Mouse (Mus musculus) kidney, postnatal 0 days (tissue): ENCODE results near the gene Zfp114. TPM values are rescaled to one million over a fixed set of nuclear protein-coding genes. Genes with fewer than 3 reads are reported as not detected.

Experiments used
- ATAC-seq: fragments of 200-750 bp; cut with Nextera tagmentation; replicated peaks from 2 replicates; pipeline ENCODE4 v1.8.0; 2017; ENCODE audit warnings: low read depth, moderate number of reproducible peaks, moderate TSS enrichment, moderate library complexity; ENCODE audit not compliant: low FRiP score
- DNase-seq: peaks from one replicate; pipeline ENCODE4 v3.0.0-alpha.2; 2016; ENCODE audit warnings: low spot score
- H3K27ac ChIP-seq: fragments of 300-500 bp; sonication (generic); 2 replicates; pipeline ENCODE4 v1.5.1; 2014; ENCODE audit warnings: mild to moderate bottlenecking
- H3K27me3 ChIP-seq: fragments of 300-500 bp; sonication (generic); 2 replicates; pipeline ENCODE4 v1.6.1; 2014; ENCODE audit warnings: low read length, mixed read lengths; ENCODE audit not compliant: insufficient read depth
- H3K36me3 ChIP-seq: fragments of 300-500 bp; sonication (generic); 2 replicates; pipeline ENCODE4 v1.6.1; 2014; ENCODE audit warnings: low read length, mixed read lengths; ENCODE audit not compliant: insufficient read depth
- H3K4me1 ChIP-seq: fragments of 300-500 bp; sonication (generic); replicated peaks from 2 replicates; pipeline ENCODE4 v1.6.1; 2014; ENCODE audit warnings: antibody characterized with exemption, low read length, mixed read lengths; ENCODE audit not compliant: insufficient read depth
- H3K4me2 ChIP-seq: fragments of 300-500 bp; sonication (generic); 2 replicates; pipeline ENCODE4 v1.6.1; 2014; ENCODE audit warnings: mild to moderate bottlenecking, low read length, moderate library complexity, mixed read lengths
- H3K4me3 ChIP-seq: fragments of 300-500 bp; sonication (generic); replicated peaks from 2 replicates; pipeline ENCODE4 v1.5.1; 2014; ENCODE audit warnings: low read depth, low read length
- H3K9ac ChIP-seq: fragments of 300-500 bp; sonication (generic); 2 replicates; pipeline ENCODE4 v1.6.1; 2014; ENCODE audit warnings: low read depth, low read length
- H3K9me3 ChIP-seq: fragments of 300-500 bp; sonication (generic); replicated peaks from 2 replicates; pipeline ENCODE4 v1.6.1; 2016; ENCODE audit warnings: low read length, inconsistent platforms, mixed read lengths
- CTCF ChIP-seq: IDR thresholded peaks from 2 replicates; pipeline ENCODE4 v1.5.1; 2016; ENCODE audit warnings: antibody characterized with exemption, low read depth, mild to moderate bottlenecking, moderate library complexity
- WGBS: fragments of 180-500 bp; shearing (Covaris S2); extraction: QIAGEN DNeasy Blood & Tissue Kit; methylation state at CpG from one replicate; pipeline ENCODE4 v1.1.7; 2014; 5-methylcytosine and 5-hydroxymethylcytosine counted together
- polyA plus RNA-seq: library from polyadenylated mRNA; unstranded; fragments of >200 nt; fragmentation: Nextera tagmentation; extraction: Ambion mirVana; gene quantifications from 2 replicates; pipeline ENCODE4 v1.2.1, GENCODE M21; 2015

Zfp114 gene
- polyA plus RNA-seq, 1 experiment from 2014 or later, result 2.2 TPM

DNA sequence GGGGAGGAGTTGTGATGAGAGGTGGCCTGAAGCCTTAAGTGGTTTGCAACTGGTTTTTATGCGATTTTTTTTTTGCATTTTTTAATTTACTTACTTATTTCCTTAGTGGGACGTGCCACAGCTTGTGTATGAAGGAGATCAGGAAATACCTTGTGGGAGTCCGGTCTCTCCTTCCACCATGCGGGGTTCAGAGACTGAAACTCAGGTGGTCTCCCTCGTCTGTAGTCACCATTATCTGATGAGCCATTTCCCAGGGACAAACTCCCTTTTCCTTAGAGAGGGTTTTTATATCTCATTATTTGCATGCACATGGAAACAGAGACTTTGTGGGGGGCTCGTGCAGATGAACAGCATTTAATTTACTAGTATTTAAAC, 464 bp downstream of the Zfp114 start:
- ATAC-seq, result peak; percentile 22; the same call in 1 of the 2 replicates
- Histone ChIP-seq H3K4me2 (peak overlapping the region; percentile 45), H3K4me3 (peak overlapping the region; percentile 53), H3K4me1 (no peaks in the 10 kb centered on the region), H3K27me3 (no peaks in the 10 kb centered on the region), H3K9ac (peak overlapping the region; percentile 53; the same call in 1 of the 2 replicates), H3K27ac (no peak overlapping the region), H3K36me3 (no peaks in the 10 kb centered on the region), H3K9me3 (no peaks in the 10 kb centered on the region)
- TF ChIP-seq CTCF, result no peak
- DNase-seq, result no peak
- WGBS, result 55% methylated on average over 6 of the region's 6 CpGs

DNA sequence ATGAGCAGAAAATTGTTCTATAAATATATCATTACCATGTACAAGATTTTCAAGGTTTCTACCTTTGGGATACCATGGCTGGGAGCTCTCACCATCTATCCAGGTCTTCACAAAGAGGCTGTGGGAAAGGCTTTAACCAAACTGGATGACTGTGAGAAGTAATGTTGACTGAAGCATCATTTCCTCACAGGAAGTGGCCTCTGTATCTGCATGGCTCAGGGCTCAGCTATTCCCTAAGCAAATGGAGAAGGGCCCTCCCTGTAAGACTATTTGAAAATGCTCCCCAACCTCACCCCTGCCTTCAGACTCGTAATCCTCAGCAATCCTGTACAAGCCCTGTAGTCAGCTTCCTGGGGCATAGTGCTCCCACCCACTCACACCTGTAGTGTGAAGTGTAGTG, 12.8 kb downstream of the Zfp114 start:
- no peak for ATAC-seq
- WGBS, result 69% methylated on average over 1 of the region's 1 CpGs

DNA sequence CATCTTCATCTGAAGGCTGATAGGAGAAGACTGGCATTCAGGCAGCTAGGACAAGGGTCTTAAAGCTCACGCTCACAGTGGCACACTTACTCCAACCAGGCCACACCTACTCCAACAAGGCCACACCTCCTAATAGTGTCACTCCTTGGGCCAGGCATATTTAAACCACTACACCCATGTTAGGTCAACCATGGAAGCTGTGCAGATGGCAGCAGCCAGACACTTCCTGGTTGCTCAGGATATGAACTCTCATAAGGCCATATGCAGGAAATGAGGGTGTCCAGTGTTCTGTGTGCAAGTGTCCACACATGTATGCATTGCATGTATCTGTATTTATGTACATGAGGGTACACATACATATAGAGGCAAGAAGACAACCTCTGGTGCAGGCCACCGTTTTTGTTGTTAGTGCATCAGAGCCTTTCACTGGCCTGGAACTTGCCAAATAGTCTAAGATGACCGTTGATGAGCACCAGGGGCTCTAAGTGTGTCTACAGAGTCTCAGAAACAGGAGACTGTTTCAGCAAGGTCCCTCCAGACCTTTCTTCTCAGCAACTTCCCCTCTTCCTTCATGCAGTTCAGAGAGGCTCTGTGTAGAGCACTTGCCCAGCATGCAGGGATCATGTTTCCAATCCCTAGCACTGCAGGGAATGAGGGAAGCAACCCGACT, 14.2 kb downstream of the Zfp114 start:
- 75% methylated on average over 4 of the region's 4 CpGs for WGBS
- TF ChIP-seq CTCF, result no peak

More for the DNA sequence above, 12.8 kb downstream of the Zfp114 start:
- Histone ChIP-seq H3K9me3 (no peaks in the 10 kb centered on the region), H3K4me1 (no peaks in the 10 kb centered on the region), H3K36me3 (no peaks in the 10 kb centered on the region), H3K27ac (no peak overlapping the region), H3K27me3 (no peaks in the 10 kb centered on the region), H3K4me3 (no peak overlapping the region), H3K4me2 (no peak overlapping the region), H3K9ac (no peak overlapping the region)
- no peak for DNase-seq
- no peak for TF ChIP-seq CTCF

DNA sequence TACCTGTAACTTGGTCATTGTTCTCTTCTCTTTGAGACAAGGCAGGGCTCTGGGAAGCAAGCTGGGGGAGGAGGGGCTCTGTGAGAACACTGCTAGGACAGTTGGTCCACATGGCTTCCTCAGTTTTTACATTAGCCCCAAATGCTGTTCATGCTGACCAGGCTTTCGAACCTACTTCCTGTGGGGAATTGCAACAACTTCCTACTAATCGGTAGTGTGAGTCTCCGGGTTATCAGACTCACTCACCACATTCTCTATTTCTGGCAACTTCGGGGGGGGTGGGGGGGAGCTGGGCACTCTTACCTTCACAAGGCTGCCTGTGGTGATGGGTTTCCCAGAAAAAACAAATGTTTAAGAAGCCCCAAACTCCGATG, 14.7 kb downstream of the Zfp114 start:
- no peak for ATAC-seq
- H3K4me3 ChIP-seq, result no peak overlapping the region
- no peak overlapping the region for H3K4me2 ChIP-seq
- H3K27ac ChIP-seq, result no peak overlapping the region
- no peaks in the 10 kb centered on the region for H3K27me3 ChIP-seq
- no peak overlapping the region for H3K9ac ChIP-seq
- no peak for DNase-seq
- no peak for TF ChIP-seq CTCF
- peaks cover 6% of the 10 kb centered on the region; the same call in 1 of the 2 replicates for H3K36me3 ChIP-seq
- H3K9me3 ChIP-seq, result no peaks in the 10 kb centered on the region
- WGBS, result 73% methylated on average over 5 of the region's 5 CpGs
- H3K4me1 ChIP-seq, result no peaks in the 10 kb centered on the region

More for the DNA sequence above, 14.2 kb downstream of the Zfp114 start:
- Histone ChIP-seq H3K27ac (no peak overlapping the region), H3K4me2 (no peak overlapping the region), H3K27me3 (no peaks in the 10 kb centered on the region), H3K4me1 (no peaks in the 10 kb centered on the region), H3K36me3 (peaks cover 1% of the 10 kb centered on the region; the same call in 1 of the 2 replicates), H3K9me3 (no peaks in the 10 kb centered on the region), H3K4me3 (no peak overlapping the region), H3K9ac (no peak overlapping the region)
- DNase-seq (no peak), ATAC-seq (no peak)

DNA sequence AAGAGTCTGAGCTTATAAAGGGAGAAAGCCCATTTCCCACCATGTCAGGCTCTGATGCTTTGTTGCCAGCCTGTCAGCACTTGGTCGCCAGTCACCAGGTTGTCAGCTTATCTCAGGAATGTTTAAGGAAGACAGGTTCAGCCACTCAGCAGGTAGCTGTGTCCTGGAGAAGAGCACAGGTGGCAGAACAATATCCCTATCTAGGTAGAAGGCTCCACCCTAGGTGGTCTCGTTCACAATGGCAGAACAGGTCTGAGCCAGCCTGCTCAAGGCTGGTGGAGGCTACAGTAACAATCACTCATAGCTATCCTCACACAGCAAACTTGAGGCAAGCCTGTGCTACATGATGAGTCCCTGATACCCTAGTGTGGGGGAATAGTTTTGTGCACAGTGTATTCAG, 16.5 kb downstream of the Zfp114 start:
- 88% methylated on average over 2 of the region's 2 CpGs for WGBS
- peaks cover 6% of the 10 kb centered on the region; the same call in 1 of the 2 replicates for H3K36me3 ChIP-seq
- no peak for DNase-seq
- H3K27ac ChIP-seq, result no peak overlapping the region
- no peak overlapping the region for H3K9ac ChIP-seq
- no peak overlapping the region for H3K4me2 ChIP-seq
- H3K4me3 ChIP-seq, result no peak overlapping the region
- no peak for ATAC-seq
- H3K27me3 ChIP-seq, result no peaks in the 10 kb centered on the region
- no peak for TF ChIP-seq CTCF
- H3K9me3 ChIP-seq, result no peaks in the 10 kb centered on the region
- no peaks in the 10 kb centered on the region for H3K4me1 ChIP-seq

DNA sequence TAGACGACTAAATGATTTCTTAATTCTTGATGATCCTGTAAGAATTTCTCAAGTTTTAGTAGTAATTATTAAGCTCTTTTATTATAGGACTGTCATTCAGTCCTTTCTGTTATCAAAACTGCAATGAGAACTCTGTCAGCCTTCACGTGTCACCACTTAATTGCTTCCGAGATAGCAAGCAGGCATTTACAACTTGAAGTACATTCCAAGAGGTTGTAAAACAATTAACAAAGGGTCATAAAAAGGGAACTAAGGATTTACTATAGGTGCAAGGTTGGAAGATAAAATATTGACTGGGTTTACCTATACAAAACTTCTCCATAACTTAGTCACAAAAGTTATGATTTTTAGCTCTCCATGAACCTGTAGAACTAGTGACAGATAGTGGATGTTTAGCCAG, 18.3 kb downstream of the Zfp114 start:
- H3K27me3 ChIP-seq, result no peaks in the 10 kb centered on the region
- DNase-seq (no peak), ATAC-seq (no peak)
- H3K9me3 ChIP-seq, result no peaks in the 10 kb centered on the region
- H3K36me3 ChIP-seq, result peaks cover 9% of the 10 kb centered on the region
- H3K9ac ChIP-seq, result no peak overlapping the region
- no peak overlapping the region for H3K27ac ChIP-seq
- H3K4me3 ChIP-seq, result no peak overlapping the region
- no peak for TF ChIP-seq CTCF
- H3K4me2 ChIP-seq, result no peak overlapping the region
- no peaks in the 10 kb centered on the region for H3K4me1 ChIP-seq
- 53% methylated on average over 3 of the region's 3 CpGs for WGBS

DNA sequence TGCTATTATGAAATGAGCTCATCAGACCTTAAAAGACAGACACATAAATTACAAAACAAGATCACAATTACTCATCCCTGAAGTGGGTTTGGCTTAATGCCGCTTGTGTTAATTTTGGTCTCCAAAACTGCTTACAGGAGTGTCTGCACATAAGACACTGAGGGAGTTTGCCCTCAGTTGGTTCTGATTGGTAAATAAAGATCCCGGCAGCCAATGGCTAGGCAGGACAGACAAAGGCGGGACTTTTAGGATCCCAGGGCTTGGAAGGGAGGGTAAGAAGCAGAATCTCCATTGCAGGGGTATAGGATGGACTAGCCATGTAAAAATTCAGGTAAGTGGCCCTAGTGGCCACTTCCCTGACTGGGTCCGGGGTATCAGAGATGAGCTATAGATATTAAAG, 22.1 kb downstream of the Zfp114 start:
- WGBS, result 96% methylated on average over 4 of the region's 4 CpGs
- no peak overlapping the region for H3K4me2 ChIP-seq

More for the DNA sequence above, 22.1 kb downstream of the Zfp114 start:
- H3K4me3 ChIP-seq, result no peak overlapping the region
- no peak overlapping the region for H3K9ac ChIP-seq
- H3K36me3 ChIP-seq, result peaks cover 34% of the 10 kb centered on the region
- H3K27me3 ChIP-seq, result no peaks in the 10 kb centered on the region
- DNase-seq (no peak), ATAC-seq (no peak)
- no peaks in the 10 kb centered on the region for H3K4me1 ChIP-seq
- no peaks in the 10 kb centered on the region for H3K9me3 ChIP-seq
- TF ChIP-seq CTCF, result no peak
- H3K27ac ChIP-seq, result no peak overlapping the region
